Mouse (Mus musculus): ENCODE data around the gene Abhd12.
"Not testable (repeated sequence)": the region's sequence is repeated elsewhere in the genome, so short reads cannot be mapped to it uniquely, and the experiment has no call there.

The Abhd12 gene

DNA sequence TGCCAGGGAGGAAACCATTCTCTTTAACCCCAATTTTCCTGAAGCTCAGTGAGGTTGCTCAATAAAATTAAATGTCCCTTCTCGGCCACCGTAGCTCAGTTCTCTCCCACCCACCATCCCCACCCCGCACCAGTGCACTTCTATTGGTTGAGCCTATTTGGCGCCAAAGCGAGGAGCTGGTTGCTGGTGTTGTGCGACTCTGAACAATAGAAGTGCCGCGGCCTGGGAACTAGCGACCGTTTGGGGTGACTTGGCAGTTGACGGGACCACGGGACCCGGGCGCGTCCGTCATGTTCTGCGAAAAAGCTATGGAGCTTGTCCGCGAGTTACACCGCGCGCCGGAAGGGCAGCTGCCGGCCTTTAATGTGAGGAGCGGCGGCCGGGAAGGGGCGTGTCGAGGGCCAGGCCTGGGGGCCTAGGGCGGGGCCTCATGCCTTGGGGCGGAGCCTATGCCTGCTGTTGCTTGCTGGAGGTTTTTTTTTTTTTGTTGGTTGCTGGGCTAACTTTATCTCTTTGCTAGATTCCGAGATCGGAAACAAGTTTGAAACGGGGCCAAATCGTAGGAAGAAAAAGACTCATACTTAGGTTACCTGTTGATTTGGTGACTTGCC is 5.0 kb upstream of the Abhd12 start:
- DNase-seq (ENCODE audit: low spot score in 2 of 2), result peak; percentile 93 to 95

DNA sequence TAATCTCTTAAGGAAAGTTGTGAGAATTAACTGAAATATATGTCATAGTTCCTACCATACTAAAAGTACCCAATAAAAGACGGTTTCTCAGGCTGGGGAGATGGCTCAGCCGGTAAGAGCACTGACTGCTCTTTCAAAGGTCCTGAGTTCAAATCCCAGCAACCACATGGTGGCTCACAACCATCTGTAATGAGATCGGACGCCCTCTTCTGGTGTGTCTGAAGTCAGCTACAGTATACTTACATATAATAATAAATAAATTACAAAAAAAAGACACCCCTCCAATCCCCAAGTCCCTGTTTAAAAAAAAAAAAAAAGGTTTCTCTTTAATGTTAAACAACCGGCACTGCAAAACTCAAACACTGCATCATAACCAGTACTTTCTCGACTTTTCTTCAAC is 4.3 kb upstream of the Abhd12 start:
- not testable (repeated sequence) for DNase-seq (ENCODE audit: low spot score in 2 of 2)

DNA sequence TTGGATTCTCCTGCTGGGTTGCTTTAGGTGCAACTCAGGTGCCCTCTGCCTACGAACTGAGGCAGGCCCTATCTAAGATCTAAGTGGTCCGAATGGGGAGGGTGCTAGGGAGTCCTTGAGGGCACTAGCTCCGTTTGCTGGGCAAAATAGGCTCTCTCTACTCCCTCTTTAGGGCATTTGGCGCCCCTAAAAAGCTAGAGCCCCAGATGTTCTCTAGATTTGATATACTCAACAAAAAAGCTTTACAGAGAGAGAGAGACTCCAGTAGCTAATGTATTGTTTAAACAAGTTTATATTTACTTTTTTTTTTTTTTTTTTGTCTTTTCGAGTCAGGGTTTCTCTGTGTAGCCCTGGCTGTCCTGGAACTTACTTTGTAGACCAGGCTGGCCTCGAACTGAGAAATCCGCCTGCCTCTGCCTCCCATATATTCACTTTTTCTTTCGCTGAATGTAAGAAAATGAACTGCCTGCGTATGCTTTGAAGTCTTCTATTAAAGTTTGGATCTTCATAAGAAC is 452 bp upstream of the Abhd12 start, which contains the start of gene Gins1:
Gene Gins1, plus strand, starts transcription at position 465 of the 515 bp plus-strand sequence.
- DNase-seq (ENCODE audit: low spot score in 2 of 2), result no peak

DNA sequence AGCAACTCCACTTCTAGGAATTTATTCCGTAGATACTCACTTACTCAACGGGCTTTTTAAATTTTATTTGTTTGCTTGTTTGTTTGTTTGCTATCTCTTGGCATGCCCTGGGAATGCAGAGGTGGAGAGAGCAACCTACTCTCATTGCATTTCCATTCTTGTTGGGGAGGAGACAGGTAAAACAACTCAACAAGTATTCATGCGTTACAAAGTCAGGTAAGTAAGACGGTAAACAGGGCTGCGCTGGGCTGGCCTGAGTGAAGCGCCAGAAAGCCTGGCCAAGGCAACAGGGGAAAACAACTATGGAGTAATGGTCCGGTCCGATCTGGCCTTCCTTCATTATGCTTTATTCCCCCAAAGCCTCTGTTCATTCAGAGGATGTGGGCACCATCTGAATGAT is 2.2 kb downstream of the Abhd12 start:
- DNase-seq (ENCODE audit: low spot score in 2 of 2), result no peak

DNA sequence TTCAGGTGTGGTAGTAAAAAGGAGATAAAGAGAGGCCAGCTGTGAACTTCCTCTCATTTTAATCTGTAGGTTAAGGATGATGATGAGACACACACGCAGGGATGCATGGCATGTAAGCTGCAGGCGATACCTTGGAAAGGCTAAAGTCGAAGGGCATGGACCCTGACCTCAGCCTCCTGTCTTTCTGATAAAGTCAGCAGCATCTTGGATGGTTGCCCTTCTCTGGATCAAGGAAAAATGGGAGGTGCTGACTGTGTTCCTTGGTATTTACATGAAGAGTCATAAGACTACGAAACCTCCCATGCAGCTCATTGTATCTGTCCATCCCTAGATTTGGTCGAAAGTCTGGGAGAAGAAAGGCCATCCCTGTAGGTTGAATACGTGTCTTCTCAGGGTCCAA is 4.2 kb downstream of the Abhd12 start:
- no peak for DNase-seq (ENCODE audit: low spot score in 2 of 2)

DNA sequence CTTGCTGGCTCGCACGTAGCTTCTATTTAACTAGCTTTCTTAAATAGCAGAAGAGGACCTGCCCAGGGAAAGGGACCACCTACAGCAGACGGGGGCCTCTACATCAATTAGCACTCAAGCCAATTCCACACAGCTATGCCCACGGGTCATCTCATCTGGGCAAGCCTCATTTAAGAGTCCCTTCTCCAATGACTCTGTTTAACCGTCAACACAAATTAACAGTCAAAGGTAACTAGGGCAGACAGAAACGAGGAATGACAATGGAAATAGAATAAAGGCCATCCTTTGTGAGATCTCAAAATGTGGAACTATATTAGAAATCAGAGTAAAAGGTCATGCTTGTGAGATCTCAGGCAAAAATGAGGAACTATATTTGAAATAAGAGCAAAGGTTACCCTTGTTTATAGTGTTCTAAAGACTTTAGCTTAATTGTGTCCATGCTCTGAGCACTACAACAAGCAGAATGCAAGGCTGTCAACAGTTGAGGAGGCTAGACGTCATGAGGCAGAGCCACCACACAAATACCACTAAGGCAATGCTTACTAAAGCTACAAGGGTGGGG is 8.8 kb downstream of the Abhd12 start:
- no peak for DNase-seq (ENCODE audit: low spot score in 2 of 2)

DNA sequence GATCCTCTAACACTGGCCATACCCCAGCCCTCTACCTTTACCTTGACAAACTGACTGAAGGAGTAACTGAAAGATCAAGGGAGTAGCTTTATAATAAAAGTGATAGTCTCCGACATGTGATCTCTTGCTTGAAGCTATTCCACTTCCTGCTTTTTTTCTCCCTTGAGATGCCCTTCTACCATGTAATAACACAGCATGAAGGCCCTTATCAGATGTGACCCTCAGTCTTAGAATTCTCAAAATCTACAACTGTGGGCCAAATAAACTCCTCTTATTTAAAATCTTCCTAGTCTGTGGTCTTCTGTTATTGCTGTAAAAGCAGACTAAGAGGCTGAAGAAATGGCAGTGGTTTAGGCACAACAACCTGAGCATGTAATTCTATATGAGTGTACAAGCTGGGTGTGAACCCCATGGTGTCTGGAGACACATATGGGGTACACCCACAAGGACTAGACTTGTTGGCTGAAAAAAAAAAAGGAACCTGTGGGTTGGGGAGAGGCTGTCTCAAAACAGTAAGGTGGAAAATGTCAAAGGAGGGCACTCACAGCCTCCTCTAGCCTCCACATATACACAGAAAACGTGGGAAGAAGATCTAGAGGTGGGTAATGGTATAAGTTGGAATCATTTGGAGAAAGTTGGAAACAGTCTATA is 9.8 kb downstream of the Abhd12 start:
- DNase-seq (ENCODE audit: low spot score in 2 of 2), result no peak

DNA sequence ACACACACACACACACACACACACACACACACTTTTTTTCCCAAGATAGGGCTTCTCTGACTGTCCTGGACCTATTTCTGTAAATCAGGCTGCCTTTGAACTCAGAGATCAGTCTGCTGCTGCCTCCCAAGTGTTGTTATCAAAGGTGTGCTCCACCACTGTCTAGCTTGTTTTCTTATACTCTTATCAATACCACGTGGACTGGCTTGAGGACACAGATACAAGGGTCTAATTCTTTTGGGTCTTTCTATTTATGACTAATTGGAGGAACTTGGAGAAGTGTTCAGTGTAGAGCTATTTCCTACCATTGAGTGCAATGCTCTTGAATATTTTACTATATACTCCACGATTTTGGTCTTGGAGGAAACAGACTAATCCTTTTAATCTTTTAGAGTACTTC is 17.2 kb downstream of the Abhd12 start:
- DNase-seq (ENCODE audit: low spot score in 2 of 2), result no peak

DNA sequence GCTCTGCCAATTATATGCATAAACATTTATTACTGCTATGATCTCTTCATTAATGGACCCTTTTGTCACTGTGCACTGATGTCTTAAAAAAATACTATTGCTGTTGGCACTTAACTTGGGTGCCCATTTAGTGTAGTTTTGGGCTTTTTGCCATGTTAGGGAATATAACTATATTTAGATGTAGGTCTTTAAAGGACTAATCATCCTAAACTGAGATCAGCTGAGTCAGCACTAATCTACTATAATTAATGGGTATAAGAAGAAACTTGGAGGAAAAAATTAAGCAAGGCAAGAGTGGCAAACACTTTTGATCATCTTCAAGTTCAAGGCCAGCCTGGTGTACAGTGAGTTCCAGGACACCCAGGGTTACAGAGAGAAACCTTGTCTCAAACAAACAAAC is 18.2 kb downstream of the Abhd12 start:
- no peak for DNase-seq (ENCODE audit: low spot score in 2 of 2)

DNA sequence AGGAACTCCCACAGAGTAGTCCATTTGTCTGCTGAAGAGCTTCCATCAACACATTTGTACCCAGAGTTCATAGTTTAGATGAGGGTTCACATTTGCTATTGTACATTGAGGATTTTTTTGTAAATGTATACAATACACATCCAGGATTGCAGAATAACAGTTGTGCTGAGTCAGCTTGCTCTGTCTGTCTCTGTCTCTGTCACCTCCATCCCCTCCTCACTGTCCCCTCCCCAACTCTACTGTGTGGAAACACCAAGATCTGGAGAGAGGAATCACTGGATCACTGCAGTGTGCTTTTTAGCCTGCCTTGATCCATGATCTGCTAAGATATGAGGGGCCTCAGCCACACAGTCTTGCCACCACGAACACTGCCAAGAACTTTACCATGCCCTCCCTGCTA is 18.7 kb downstream of the Abhd12 start:
- no peak for DNase-seq (ENCODE audit: low spot score in 2 of 2)

DNA sequence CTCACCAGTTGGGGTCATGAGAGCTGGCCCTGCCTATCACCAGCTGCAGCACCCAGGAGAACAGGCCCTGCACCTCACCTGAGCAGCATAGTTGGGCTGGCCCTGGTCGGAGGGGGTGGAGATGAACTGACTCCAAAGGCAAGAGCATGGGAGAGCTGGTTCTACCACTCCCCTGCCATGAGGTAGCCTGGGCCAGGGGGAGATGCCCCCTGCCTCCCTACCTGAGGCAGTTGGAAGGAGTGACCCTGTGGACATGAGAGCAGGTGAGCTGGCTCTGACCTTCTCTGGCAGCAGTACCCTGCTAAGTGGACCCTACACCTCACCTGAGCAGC is 19.8 kb downstream of the Abhd12 start:
- DNase-seq (ENCODE audit: low spot score in 2 of 2), result no peak

DNA sequence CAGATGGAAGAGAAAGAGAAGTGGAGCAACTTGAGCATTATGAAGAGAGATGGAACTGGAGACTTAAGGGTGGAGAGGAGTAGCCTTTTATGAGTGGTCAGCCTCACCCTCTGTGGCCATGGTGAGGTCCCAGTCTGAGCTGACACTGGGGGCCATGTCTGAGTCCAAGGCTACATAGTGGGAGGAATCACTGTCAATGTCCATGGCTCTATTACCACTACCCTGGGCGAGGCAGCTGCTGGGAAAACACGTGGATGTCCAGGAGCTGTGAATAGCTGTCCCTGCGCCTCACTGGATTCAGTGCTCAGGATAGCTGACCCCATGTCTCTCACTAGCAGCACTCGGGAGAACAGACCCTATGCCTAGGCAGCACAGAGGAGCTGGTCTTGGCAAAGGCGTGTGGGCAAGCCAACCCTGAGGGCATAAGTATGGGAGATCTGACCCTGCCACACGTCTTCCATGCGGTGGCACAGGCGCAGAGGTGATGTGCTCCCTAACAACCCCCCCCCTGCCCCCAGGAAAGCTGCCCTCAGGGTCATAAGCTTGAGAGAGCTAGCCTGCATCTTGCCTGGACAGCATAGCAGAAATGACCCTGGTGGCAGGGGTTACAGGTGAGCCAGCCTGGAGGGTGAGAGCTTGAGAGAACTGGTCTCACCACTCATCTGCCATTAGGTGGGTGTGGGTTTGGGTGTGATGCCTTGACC is 20.3 kb downstream of the Abhd12 start:
- no peak for DNase-seq (ENCODE audit: low spot score in 2 of 2)

DNA sequence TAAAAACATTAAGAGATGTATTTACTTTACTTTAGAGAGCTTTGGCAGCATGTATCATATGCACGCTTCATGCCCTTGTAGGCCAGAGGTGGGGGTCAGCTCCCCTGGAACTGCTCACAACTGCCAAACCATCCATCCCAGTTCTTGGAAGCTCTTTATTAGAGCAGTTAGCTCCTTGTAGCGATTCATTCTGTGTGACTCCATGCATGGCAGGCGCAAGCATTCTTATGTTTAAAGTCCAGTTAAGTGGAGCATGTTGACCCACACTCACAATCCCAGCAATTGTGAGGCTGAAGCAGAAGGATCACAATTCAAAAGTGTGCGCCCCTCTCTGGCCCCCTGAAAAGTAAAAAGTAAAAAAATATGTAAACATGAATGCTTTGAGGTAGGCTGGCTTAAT is 27.0 kb downstream of the Abhd12 start:
- DNase-seq (ENCODE audit: low spot score in 2 of 2), result no peak

DNA sequence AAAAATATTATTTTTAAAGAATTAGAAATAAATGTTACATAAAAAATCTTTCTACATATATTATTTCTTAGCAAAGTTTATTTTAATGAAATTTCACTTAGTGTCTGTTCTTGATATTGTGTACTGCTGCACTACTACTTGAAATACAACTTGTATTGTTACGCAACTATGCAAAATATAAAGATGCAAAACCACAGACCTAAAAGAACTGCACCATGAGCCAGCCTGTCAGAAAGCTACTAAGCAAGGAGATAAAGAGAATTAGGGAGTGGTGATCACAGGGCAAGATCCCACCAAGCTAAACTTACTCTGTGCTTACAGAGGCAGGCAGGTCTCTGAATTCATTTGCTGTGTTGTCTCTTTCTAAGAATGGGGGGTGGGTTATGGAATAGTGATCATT is 29.3 kb downstream of the Abhd12 start:
- no peak for DNase-seq (ENCODE audit: low spot score in 2 of 2)

DNA sequence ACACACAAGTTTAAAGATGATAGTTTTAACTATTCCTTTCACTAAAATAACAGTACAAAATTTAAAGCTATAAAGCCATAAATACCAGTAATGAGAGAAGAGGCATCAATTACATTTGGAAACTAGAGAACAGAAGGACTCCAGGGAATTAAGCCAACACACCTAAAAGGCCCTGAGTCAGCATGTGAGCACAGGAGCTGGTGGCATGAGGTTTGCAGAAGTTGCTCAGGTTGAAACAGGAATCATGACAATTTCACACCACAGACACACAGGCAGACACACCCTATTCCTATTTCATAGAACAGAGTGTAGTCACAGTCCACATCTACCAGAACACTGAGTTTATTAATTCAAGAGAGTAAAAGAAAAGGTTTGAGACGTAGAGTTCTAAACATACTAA is 30.0 kb downstream of the Abhd12 start:
- DNase-seq (ENCODE audit: low spot score in 2 of 2), result no peak

DNA sequence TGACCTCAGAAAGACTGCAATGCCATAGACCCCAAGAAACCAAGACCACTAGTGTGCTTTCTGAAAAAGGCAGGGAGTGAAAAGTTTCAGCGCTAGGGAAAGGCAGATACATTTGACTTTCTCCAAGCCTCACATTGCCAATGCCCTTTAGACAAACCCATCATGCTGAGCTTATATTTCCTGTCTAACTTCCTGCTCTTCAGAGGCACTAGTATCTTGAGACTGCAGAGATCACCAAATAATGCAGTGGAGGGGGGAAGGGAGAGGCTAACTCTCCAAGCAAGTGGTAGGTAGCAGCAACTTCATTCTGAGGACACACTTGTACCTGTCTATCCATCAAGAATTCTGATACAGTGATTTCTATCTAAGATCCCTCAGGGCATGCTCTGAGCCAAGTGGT is 35.1 kb downstream of the Abhd12 start:
- no peak for DNase-seq (ENCODE audit: low spot score in 2 of 2)

DNA sequence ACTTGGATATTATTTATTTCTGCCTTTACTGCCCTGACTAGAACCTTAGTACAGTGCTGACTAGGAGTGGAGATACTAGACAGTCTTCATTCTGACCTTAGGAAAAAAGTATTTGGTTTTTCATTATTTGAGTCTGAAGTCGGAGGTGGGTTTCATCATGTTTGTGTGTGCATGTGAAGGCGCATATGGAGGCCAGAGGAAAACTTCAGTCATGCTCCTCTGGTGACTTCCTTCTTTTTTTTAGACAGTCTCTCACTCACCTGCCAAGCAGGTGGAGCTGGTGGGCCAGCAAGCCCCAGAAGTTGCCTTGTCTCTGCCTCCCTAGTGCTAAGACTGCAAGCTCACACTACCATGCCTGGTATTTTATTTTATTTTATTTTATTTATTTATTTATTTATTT is 37.5 kb downstream of the Abhd12 start:
- DNase-seq (ENCODE audit: low spot score in 2 of 2), result no peak

DNA sequence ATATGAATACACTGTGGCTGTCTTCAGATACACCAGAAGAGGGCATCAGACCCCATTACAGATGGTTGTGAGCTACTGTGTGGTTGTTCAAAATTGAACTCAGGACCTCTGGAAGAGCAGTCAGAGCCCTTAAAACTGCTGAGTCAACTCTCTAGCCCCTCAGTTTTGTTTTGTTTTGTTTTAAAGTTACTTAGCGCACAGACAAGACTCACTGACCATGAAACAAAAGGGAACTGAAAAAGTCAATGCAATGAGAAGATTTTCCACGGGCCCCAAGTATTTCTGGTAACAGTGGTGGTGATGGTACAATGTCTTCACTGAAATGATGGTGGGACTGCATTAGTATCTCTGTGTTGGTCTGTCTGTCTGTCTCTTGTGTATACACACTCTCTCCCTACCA is 43.4 kb downstream of the Abhd12 start:
- DNase-seq (ENCODE audit: low spot score in 2 of 2), result no peak

DNA sequence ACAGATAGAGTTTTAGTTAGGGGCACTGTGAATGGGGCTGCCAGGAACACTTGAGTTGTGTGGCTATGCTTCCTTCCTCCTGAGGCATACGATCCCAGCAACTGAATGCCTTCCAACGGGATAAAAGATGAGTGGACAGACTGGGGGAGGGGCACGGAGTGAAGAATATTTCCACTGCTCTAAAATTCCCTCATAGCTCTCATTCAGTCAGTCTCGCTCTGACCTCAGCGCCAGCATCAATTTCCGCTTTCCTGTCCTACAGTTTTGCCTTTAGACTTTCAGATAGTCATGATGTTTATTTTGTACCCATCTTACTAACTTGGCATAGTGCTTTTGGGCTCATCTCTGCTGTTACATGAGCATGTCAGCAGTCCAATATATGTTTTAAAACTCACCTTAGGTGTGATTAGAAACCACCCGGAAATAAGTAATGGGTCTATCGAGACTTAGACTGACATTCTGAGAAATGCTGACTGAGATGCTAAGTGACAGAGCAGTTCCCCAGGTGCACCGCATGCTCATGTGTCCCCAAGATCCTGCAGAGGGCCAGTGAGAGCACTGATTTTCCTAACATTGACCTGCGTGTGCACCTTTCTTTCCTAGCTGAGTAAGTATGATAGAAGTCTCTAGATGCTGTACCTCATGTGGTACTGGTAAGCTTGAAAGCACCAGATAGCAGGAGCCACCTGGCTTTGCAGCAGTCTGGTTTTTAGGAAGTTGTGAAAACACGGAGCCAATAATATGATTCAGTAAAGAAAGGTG is 44.7 kb downstream of the Abhd12 start:
- no peak for DNase-seq (ENCODE audit: low spot score in 2 of 2)

DNA sequence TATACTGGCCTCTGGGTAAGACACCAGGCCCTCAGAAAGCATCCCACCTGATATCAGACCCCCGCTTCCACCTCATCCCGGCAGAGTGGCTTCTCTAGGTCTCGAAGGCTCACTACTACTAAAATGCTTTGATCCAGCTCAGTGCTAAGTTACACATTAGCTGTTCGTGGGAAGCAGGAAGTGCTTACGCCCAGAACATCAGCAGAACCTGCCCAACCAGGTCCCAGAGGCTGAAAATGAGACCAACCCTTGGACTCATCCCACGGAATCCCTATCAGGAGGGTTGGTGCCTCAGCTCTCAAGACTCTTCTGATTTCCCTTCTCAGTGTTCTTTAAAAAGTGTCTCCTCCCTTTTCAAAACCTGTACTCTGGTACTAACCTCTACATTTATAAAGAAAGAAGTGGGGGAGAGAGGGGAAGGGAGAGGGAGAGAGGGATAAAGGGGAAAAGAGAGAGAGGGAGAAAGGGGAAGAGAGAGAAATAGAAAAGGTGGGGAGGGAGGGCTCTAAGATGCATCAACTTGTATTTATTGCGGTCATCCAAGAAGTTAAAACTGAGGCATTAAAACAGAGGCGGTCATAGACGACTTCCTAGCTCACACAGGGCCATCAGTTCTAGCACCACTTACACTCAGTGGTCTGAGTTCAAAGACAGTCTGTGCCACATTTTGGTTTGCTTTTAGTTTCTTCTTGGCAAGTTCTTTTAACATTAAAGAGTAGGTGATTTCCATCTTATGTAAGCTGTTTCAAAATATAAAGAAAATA is 45.6 kb downstream of the Abhd12 start:
- no peak for DNase-seq (ENCODE audit: low spot score in 2 of 2)

DNA sequence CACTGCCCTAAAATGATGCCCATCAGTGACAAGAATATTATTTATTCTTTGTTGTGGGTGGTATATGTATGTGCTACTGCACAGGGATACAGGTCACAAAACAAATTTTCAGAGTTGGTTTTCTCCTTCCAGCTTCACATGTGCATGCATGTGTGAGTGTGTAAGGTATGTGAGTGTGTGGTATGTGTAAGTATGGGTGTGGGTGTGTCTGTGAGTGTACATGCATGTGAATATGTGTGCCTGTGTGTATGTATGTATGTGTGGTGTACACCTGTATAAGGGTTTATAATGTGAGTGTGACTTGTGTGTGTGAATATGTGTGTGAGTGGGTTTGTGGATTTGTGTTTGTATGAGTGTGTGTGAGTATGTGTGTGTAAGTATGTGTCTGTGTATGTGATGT is 49.4 kb downstream of the Abhd12 start:
- DNase-seq (ENCODE audit: low spot score in 2 of 2), result no peak
